Mouse (Mus musculus): ENCODE measurements at regions not wholly inside any gene's neighbourhood (a gene's known extent, or its start where the extent isn't known, plus 50 kb on each side); places are given as distances from the start of the nearest gene placed in this dataset.

- no peak for DNase-seq (ENCODE audit: low read depth, low spot score)
Measured at GRCm38 (mm10) chr9:92045472-92045905, 147.2 kb upstream of the Plscr5 start.

- DNase-seq (ENCODE audit: low read depth, low spot score) = no peak
Measured at GRCm38 (mm10) chr9:92044161-92044560, 148.6 kb upstream of the Plscr5 start.

GRCm38 (mm10) chr9:92016521-92016920 is 176.2 kb upstream of the Plscr5 start:
- no peak for DNase-seq (ENCODE audit: low read depth, low spot score)

- no peak for DNase-seq (ENCODE audit: low read depth, low spot score)
Measured at GRCm38 (mm10) chr9:92015923-92016322, 176.8 kb upstream of the Plscr5 start.

- DNase-seq (ENCODE audit: low read depth, low spot score) = no peak
Measured at GRCm38 (mm10) chr9:91988240-91988639, 204.5 kb upstream of the Plscr5 start.

GRCm38 (mm10) chr9:91981955-91982621 is 210.6 kb upstream of the Plscr5 start:
- DNase-seq (ENCODE audit: low read depth, low spot score) = no peak

- DNase-seq (ENCODE audit: low read depth, low spot score) = no peak
Measured at GRCm38 (mm10) chr9:91981499-91981898, 211.2 kb upstream of the Plscr5 start.

GRCm38 (mm10) chr9:91964051-91964450 is 228.7 kb upstream of the Plscr5 start:
- DNase-seq (ENCODE audit: low read depth, low spot score) = no peak

- no peak for DNase-seq (ENCODE audit: low read depth, low spot score)
Measured at GRCm38 (mm10) chr9:91962726-91963125, 230.0 kb upstream of the Plscr5 start.

- no peak for DNase-seq (ENCODE audit: low read depth, low spot score)
Measured at GRCm38 (mm10) chr9:91961666-91962065, 231.1 kb upstream of the Plscr5 start.

GRCm38 (mm10) chr9:91960556-91961325 is 232.0 kb upstream of the Plscr5 start:
- no peak for DNase-seq (ENCODE audit: low read depth, low spot score)

GRCm38 (mm10) chr9:91959592-91959991 is 233.1 kb upstream of the Plscr5 start:
- DNase-seq (ENCODE audit: low read depth, low spot score) = no peak

GRCm38 (mm10) chr9:91959076-91959475 is 233.7 kb upstream of the Plscr5 start:
- no peak for DNase-seq (ENCODE audit: low read depth, low spot score)

GRCm38 (mm10) chr9:91958421-91958820 is 234.3 kb upstream of the Plscr5 start:
- no peak for DNase-seq (ENCODE audit: low read depth, low spot score)

GRCm38 (mm10) chr9:91957061-91957460 is 235.7 kb upstream of the Plscr5 start:
- no peak for DNase-seq (ENCODE audit: low read depth, low spot score)

- no peak for DNase-seq (ENCODE audit: low read depth, low spot score)
Measured at GRCm38 (mm10) chr9:91948746-91949145, 244.0 kb upstream of the Plscr5 start.

- no peak for DNase-seq (ENCODE audit: low read depth, low spot score)
Measured at GRCm38 (mm10) chr9:91942001-91942400, 250.7 kb upstream of the Plscr5 start.

GRCm38 (mm10) chr9:91938729-91939128 is 254.0 kb upstream of the Plscr5 start:
- no peak for DNase-seq (ENCODE audit: low read depth, low spot score)

GRCm38 (mm10) chr9:91904066-91904465 is 288.7 kb upstream of the Plscr5 start:
- no peak for DNase-seq (ENCODE audit: low read depth, low spot score)

- no peak for DNase-seq (ENCODE audit: low read depth, low spot score)
Measured at GRCm38 (mm10) chr9:91900956-91901355, 291.8 kb upstream of the Plscr5 start.

GRCm38 (mm10) chr9:91876823-91877222 is 315.9 kb upstream of the Plscr5 start:
- no peak for DNase-seq (ENCODE audit: low read depth, low spot score)

- no peak for DNase-seq (ENCODE audit: low read depth, low spot score)
Measured at GRCm38 (mm10) chr9:91831556-91831955, 361.2 kb upstream of the Plscr5 start.

Measured in ES-CJ7 (cell line).